Mouse (Mus musculus) MEL (cell line): ENCODE measurements at regions not wholly inside any gene's neighbourhood (a gene's known extent, or its start where the extent isn't known, plus 50 kb on each side); places are given as distances from the start of the nearest gene placed in this dataset.

Source experiments
- DNase-seq: peaks from one replicate; pipeline ENCODE4 v3.0.0; 2011; ENCODE audit warnings: low read depth, low spot score
- H3K27ac ChIP-seq: 2 replicates; pipeline ENCODE4 v1.5.1; 2012; ENCODE audit warnings: low read depth, mild to moderate bottlenecking, control low read depth, low read length, moderate library complexity; ENCODE audit not compliant: control insufficient read depth
- H3K27me3 ChIP-seq, 2 experiments: fragments of 150-350 bp in 1 of 2; sonication (generic) in 1 of 2; 2 replicates each; pipeline ENCODE4 v1.6.1; 2012; ENCODE audit warnings: low read length in 2 of 2, mild to moderate bottlenecking in 2 of 2, improper control_type of control experiment in 1 of 2, moderate library complexity in 1 of 2; ENCODE audit not compliant: insufficient read depth in 2 of 2, control insufficient read depth in 1 of 2
- H3K36me3 ChIP-seq, 2 experiments: 2 replicates each; pipeline ENCODE4 v1.6.1; 2012 to 2014; ENCODE audit warnings: low read length in 2 of 2, improper control_type of control experiment in 1 of 2, inconsistent platforms in 1 of 2, mild to moderate bottlenecking in 1 of 2; ENCODE audit not compliant: insufficient read depth in 2 of 2, control insufficient read depth in 1 of 2
- H3K4me1 ChIP-seq, 2 experiments: fragments of 150-350 bp in 1 of 2; sonication (generic) in 1 of 2; 2 replicates each; pipeline ENCODE4 v1.6.1; 2012; ENCODE audit warnings: low read length in 2 of 2, improper control_type of control experiment in 1 of 2, mild to moderate bottlenecking in 1 of 2; ENCODE audit not compliant: insufficient read depth in 2 of 2, control insufficient read depth in 1 of 2
- H3K4me3 ChIP-seq, 2 experiments: fragments of 150-350 bp in 1 of 2; sonication (generic) in 1 of 2; 2 replicates each; pipeline ENCODE4 v1.5.1; 2012; ENCODE audit warnings: low read depth in 2 of 2, low read length in 2 of 2, mild to moderate bottlenecking in 2 of 2, moderate library complexity in 2 of 2, control low read depth in 1 of 2, improper control_type of control experiment in 1 of 2; ENCODE audit not compliant: control insufficient read depth in 1 of 2, insufficient read depth in 1 of 2
- H3K79me2 ChIP-seq: 2 replicates; pipeline ENCODE4 v1.6.1; 2012; ENCODE audit warnings: mild to moderate bottlenecking, low read length, moderate library complexity; ENCODE audit not compliant: control insufficient read depth, poor library complexity, insufficient read depth
- H3K9ac ChIP-seq: 2 replicates; pipeline ENCODE4 v1.6.1; 2012; ENCODE audit warnings: low read depth, mild to moderate bottlenecking, control low read depth, low read length, moderate library complexity; ENCODE audit not compliant: control insufficient read depth, poor library complexity, severe bottlenecking
- H3K9me3 ChIP-seq: fragments of 150-350 bp; sonication (generic); replicated peaks from 2 replicates; pipeline ENCODE4 v1.6.1; 2012; ENCODE audit warnings: mild to moderate bottlenecking, low read length, improper control_type of control experiment, moderate library complexity; ENCODE audit not compliant: insufficient read depth
- BHLHE40 ChIP-seq: IDR thresholded peaks from 2 replicates; pipeline ENCODE4 v1.6.1; 2012; ENCODE audit warnings: low read depth, mild to moderate bottlenecking, inconsistent platforms, low read length, improper control_type of control experiment, borderline replicate concordance
- CHD2 ChIP-seq: IDR thresholded peaks from 2 replicates; pipeline ENCODE4 v1.6.1; 2011; ENCODE audit warnings: low read length, improper control_type of control experiment
- CTCF ChIP-seq, 3 experiments: IDR thresholded peaks in 2 of 3; conservative IDR thresholded peaks in 1 of 3; 2 replicates each; pipeline ENCODE4 v1.5.1; 2011 to 2012; ENCODE audit warnings: low read length in 3 of 3, low read depth in 2 of 3, mild to moderate bottlenecking in 2 of 3, improper control_type of control experiment in 1 of 3, inconsistent platforms in 1 of 3, mixed read lengths in 1 of 3, moderate library complexity in 1 of 3; ENCODE audit not compliant: control insufficient read depth in 1 of 3, insufficient read depth in 1 of 3, poor library complexity in 1 of 3, severe bottlenecking in 1 of 3
- EP300 ChIP-seq, 2 experiments: IDR thresholded peaks; 2 replicates each; pipeline ENCODE4 v1.6.1; 2011; ENCODE audit warnings: improper control_type of control experiment in 2 of 2, low read length in 2 of 2, low read depth in 1 of 2, mild to moderate bottlenecking in 1 of 2
- GATA1 ChIP-seq: IDR thresholded peaks from 2 replicates; pipeline ENCODE4 v1.6.1; 2011; ENCODE audit warnings: low read depth, low read length, improper control_type of control experiment
- HCFC1 ChIP-seq: IDR thresholded peaks from 2 replicates; pipeline ENCODE4 v1.6.1; 2012; ENCODE audit warnings: low read depth, mild to moderate bottlenecking, inconsistent platforms, low read length, improper control_type of control experiment, moderate library complexity
- KAT2A ChIP-seq: conservative IDR thresholded peaks from 2 replicates; pipeline ENCODE4 v1.6.1; 2012; ENCODE audit warnings: low read depth, low read length, improper control_type of control experiment, inconsistent platforms
- MAFK ChIP-seq: IDR thresholded peaks from 2 replicates; pipeline ENCODE4 v1.6.1; 2011; ENCODE audit warnings: low read depth, mild to moderate bottlenecking, low read length, improper control_type of control experiment, borderline replicate concordance
- MAX ChIP-seq: IDR thresholded peaks from 2 replicates; pipeline ENCODE4 v1.6.1; 2011; ENCODE audit warnings: low read length, improper control_type of control experiment
- MAZ ChIP-seq: IDR thresholded peaks from 2 replicates; pipeline ENCODE4 v1.6.1; 2012; ENCODE audit warnings: low read depth, mild to moderate bottlenecking, inconsistent platforms, low read length, improper control_type of control experiment
- MEF2A ChIP-seq: IDR thresholded peaks from 2 replicates; pipeline ENCODE4 v1.6.1; 2014; ENCODE audit warnings: low read depth, mild to moderate bottlenecking, inconsistent platforms, low read length, improper control_type of control experiment; ENCODE audit not compliant: poor library complexity, insufficient replicate concordance, severe bottlenecking; ENCODE audit errors: extremely low read depth
- MXI1 ChIP-seq: IDR thresholded peaks from 2 replicates; pipeline ENCODE4 v1.6.1; 2011; ENCODE audit warnings: mild to moderate bottlenecking, low read depth, low read length, improper control_type of control experiment
- MYC ChIP-seq: IDR thresholded peaks from 2 replicates; pipeline ENCODE4 v1.6.1; 2011; ENCODE audit warnings: low read depth, mild to moderate bottlenecking, low read length, improper control_type of control experiment, moderate library complexity
- NELFE ChIP-seq: IDR thresholded peaks from 2 replicates; pipeline ENCODE4 v1.6.1; 2011; ENCODE audit warnings: low read depth, low read length, improper control_type of control experiment
- POLR2AphosphoS2 ChIP-seq: IDR thresholded peaks from 2 replicates; pipeline ENCODE4 v1.6.1; 2011; ENCODE audit warnings: low read length, improper control_type of control experiment
- RAD21 ChIP-seq: IDR thresholded peaks from 2 replicates; pipeline ENCODE4 v1.6.1; 2011; ENCODE audit warnings: mild to moderate bottlenecking, low read depth, low read length, improper control_type of control experiment
- RCOR1 ChIP-seq: IDR thresholded peaks from 2 replicates; pipeline ENCODE4 v1.6.1; 2012; ENCODE audit warnings: low read depth, mild to moderate bottlenecking, inconsistent platforms, low read length, improper control_type of control experiment
- SIN3A ChIP-seq: IDR thresholded peaks from 2 replicates; pipeline ENCODE4 v1.6.1; 2012; ENCODE audit warnings: low read length, improper control_type of control experiment, inconsistent platforms
- TAL1 ChIP-seq: IDR thresholded peaks from 2 replicates; pipeline ENCODE4 v1.6.1; 2012; ENCODE audit warnings: mild to moderate bottlenecking, inconsistent platforms, low read length, moderate library complexity, mixed read lengths
- TCF12 ChIP-seq: IDR thresholded peaks from 2 replicates; pipeline ENCODE4 v1.6.1; 2014; ENCODE audit warnings: low read depth, mild to moderate bottlenecking, inconsistent platforms, low read length, improper control_type of control experiment, moderate library complexity
- USF1 ChIP-seq: IDR thresholded peaks from 2 replicates; pipeline ENCODE4 v1.6.1; 2014; ENCODE audit warnings: low read depth, mild to moderate bottlenecking, inconsistent platforms, low read length, improper control_type of control experiment, moderate library complexity
- USF2 ChIP-seq, 2 experiments: IDR thresholded peaks; 2 replicates each; pipeline ENCODE4 v1.6.1; 2011 to 2012; ENCODE audit warnings: improper control_type of control experiment in 2 of 2, low read length in 2 of 2, borderline replicate concordance in 1 of 2, inconsistent platforms in 1 of 2, low read depth in 1 of 2, mild to moderate bottlenecking in 1 of 2; ENCODE audit not compliant: insufficient read depth in 1 of 2

DNA sequence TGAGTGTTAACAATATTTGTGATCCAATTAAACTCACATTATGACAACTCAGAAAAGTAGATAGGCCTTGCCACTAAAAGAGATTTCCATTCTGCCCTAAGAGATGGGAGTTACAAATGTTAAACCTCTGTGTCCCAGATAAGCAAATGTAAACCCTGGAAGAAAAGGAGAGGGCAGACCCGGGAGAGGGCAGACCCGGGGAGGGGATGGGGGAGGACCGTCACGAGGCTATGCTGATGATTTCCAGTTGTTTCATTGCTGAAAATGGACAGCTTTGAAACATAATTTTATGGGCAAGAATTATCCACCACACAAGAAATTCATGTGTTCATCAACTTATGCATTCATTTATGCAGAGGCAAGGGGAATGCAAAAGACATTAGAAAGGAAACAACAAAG is 159.7 kb upstream of the Cited2 start:
- Histone ChIP-seq H3K36me3 (peaks cover 0 to 27% of the 10 kb centered on the region in 2 experiments; a peak in 2 of 4 replicates), H3K79me2 (no peaks in the 10 kb centered on the region), H3K27me3 (no peaks in the 10 kb centered on the region), H3K9ac (no peak overlapping the region), H3K4me1 (peaks cover 2 to 29% of the 10 kb centered on the region in 2 experiments; a peak in 3 of 4 replicates), H3K4me3 (no peak overlapping the region), H3K9me3 (no peaks in the 10 kb centered on the region), H3K27ac (peak overlapping the region; percentile 27; the same call in 1 of the 2 replicates)
- no peak for DNase-seq
- TF ChIP-seq KAT2A: no peak
- TF ChIP-seq TAL1: no peak
- TF ChIP-seq MAZ: no peak
- TF ChIP-seq HCFC1: no peak

GRCm38 (mm10) chr10:17564895-17565620 is 158.0 kb upstream of the Cited2 start:
- peaks cover 0 to 28% of the 10 kb centered on the region in 2 experiments; a peak in 3 of 4 replicates for H3K4me1 ChIP-seq
- H3K9ac ChIP-seq: no peak overlapping the region
- no peak overlapping the region for H3K4me3 ChIP-seq
- DNase-seq: no peak
- no peaks in the 10 kb centered on the region for H3K9me3 ChIP-seq
- no peak overlapping the region for H3K27ac ChIP-seq
- no peaks in the 10 kb centered on the region for H3K79me2 ChIP-seq
- no peaks in the 10 kb centered on the region for H3K27me3 ChIP-seq
- TF ChIP-seq MAFK: no peak
- TF ChIP-seq MEF2A: no peak
- TF ChIP-seq, all 39 proteins: peak for 0
- peaks cover 0 to 24% of the 10 kb centered on the region in 2 experiments; a peak in 2 of 4 replicates for H3K36me3 ChIP-seq

DNA sequence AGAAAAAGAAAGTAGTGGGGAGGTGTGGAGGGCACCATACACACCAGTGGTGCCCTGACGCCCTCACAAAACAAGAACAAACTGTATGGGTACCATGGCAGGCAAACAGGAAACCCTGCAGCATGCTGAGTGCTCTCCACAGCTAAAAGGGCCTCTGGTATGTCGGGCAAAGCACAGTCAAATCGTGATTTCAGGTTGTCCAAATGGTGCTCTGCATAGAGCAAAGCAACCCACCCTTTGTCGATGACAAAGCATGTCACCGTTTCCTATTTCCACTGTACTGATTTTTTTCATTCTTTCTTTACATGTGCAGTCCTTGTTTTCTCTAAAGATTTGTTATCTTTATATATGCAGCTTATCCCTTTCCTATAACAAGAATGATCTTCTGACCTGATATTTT is 156.0 kb upstream of the Cited2 start:
- H3K4me3 ChIP-seq: no peak overlapping the region
- H3K36me3 ChIP-seq: peaks cover 0 to 19% of the 10 kb centered on the region in 2 experiments; a peak in 2 of 4 replicates
- H3K4me1 ChIP-seq: peaks cover 0 to 18% of the 10 kb centered on the region in 2 experiments; a peak in 3 of 4 replicates
- no peaks in the 10 kb centered on the region for H3K9me3 ChIP-seq
- no peak for TF ChIP-seq KAT2A
- no peak for TF ChIP-seq RCOR1
- no peak for TF ChIP-seq USF1
- no peak for TF ChIP-seq TCF12
- no peak for TF ChIP-seq EP300 (IDR thresholded peaks at IDR 0.05; ENCODE audit: low read depth in 1 of 2, low read length in 2 of 2)
- no peak for TF ChIP-seq GATA1
- no peak for TF ChIP-seq NELFE
- no peak for TF ChIP-seq BHLHE40
- TF ChIP-seq MXI1: no peak
- TF ChIP-seq USF2 (IDR thresholded peaks at IDR 0.05; ENCODE audit: borderline replicate concordance in 1 of 2, insufficient read depth in 1 of 2, low read depth in 1 of 2, low read length in 2 of 2): no peak
- no peak for TF ChIP-seq SIN3A
- no peak for TF ChIP-seq MAX
- no peak for TF ChIP-seq POLR2AphosphoS2
- TF ChIP-seq CHD2: no peak
- TF ChIP-seq MYC: no peak
- TF ChIP-seq RAD21: no peak
- TF ChIP-seq CTCF (IDR thresholded peaks at IDR 0.05 in 2 of 3, conservative IDR thresholded peaks at IDR 0.05 in 1 of 3; ENCODE audit: control insufficient read depth in 1 of 3, insufficient read depth in 1 of 3, low read depth in 2 of 3, low read length in 3 of 3, poor library complexity in 1 of 3, severe bottlenecking in 1 of 3): no peak
- no peak for TF ChIP-seq MEF2A
- no peak for DNase-seq
- no peaks in the 10 kb centered on the region for H3K27me3 ChIP-seq
- H3K9ac ChIP-seq: no peak overlapping the region
- H3K79me2 ChIP-seq: no peaks in the 10 kb centered on the region
- no peak overlapping the region for H3K27ac ChIP-seq
